Mouse (Mus musculus) left cerebral cortex, postnatal 4 days (tissue): ENCODE data around the gene Nnmt. TPM values are rescaled to one million over a fixed set of nuclear protein-coding genes. Genes with fewer than 3 reads are reported as not detected.

Source experiments
- DNase-seq: peaks from one replicate; pipeline ENCODE4 v3.0.0-alpha.2; 2022
- intact Hi-C: fragments of 180-260 bp; cut with DNase I; formaldehyde crosslinking; loops from one replicate; pipeline ENCODE4 v1.15.1; 2025
- total RNA-seq, 2 experiments: library from RNA; stranded (reverse); gene quantifications; 2 replicates each; pipeline ENCODE4 v1.2.3; 2021

Gene Nnmt
- total RNA-seq, 2 experiments from 2014 or later = 7.2 to 8.2 TPM

- DNase-seq = no peak
- intact Hi-C loops = no loop called here
Observed at GRCm38 (mm10) chr9:48562388-48562787, 42.6 kb downstream of the Nnmt start.

DNA sequence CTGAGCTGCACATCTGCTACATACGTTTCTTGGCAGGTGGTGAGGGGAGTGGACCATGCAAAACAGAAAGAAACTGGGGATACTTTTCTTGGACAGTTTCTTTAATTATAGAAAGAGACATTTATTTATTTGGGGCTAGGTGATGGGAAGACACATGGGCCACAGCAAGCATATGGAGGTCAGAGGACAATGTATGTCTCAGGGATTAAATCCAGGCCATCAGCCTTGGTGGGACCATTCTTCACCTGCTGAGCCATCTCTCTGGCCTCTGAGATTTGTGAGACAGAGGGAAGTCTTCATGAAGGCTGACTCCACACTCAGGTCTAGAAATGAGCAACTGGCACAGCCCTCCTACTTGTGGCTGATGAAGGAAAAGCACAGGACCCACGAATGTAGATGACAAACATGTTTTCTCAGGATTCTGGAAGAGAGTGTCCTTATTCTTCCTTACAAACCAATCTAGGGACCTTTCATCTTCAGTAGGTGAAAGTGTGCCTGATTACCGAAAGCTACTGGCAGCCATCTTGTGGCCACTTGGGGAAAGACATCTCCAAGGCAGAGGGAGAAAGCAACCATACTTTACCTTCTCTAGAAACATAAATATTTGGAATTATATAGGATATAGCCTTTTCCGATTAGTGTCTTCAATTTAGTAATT, 45.3 kb downstream of the Nnmt start:
- peak; percentile 36 for DNase-seq
- intact Hi-C loops = loop anchor here (5.0 kb wide), 1 partner anchor 92 kb away; no protein-coding TSS in a partner anchor

DNA sequence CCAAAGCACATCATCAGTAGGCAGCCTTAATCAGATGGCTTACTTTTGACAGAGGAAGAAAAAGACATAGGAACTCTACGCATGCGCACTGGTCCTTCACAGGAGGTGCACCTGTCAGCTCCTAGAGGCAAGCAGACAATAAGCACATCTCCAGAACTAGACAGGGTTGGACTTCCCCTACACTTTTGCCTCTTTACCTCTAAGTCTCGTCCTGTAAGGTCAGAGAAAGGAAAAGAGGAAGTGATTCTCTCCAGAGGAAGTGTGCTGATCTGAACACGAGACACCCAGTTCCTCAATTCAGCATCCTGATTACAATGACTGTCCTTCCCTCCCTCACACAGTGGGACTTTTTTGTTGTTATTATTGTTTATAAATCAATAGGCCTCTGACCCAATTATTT, 46.3 kb downstream of the Nnmt start:
- no peak for DNase-seq
- intact Hi-C loops = loop anchor here (5.0 kb wide), 1 partner anchor 91 kb away; no protein-coding TSS in a partner anchor

DNA sequence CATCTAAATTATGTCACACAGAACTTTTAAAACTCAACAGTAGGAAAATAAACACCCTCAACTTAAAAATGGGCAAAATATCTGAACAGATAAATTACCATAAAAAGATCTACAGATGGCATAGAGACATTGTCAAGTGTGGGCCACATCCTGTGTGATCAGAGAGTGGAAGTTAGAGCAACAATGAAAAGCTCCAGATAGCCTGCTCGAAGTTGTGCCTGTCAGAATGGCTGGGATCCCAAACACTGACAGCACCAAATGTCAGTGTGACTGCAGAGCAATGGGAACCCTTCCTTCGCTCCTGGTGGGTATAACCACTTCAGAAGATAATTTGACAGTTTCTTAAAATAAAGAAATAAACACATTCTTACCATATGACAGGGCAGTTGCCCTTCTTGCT, 55.9 kb downstream of the Nnmt start:
- no peak for DNase-seq
- intact Hi-C loops = no loop called here

DNA sequence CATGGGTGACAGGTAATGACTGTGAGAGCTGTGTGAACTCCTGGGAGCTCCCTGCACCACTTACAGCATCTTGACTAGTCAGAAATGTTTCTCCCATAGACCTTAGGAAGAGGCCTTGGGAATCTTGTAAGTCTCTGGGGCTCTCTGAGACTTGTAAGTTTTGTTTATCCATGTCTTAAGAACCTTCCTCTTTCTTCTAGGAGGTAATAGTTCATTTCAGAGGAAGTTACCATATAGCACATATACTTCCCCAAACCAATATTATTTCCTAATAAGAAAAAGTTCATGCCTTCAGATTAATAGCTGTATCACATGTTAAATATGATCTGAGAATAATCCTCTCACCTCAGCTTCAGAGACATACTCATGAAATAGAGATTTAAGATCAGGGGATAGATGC, 57.7 kb downstream of the Nnmt start:
- no peak for DNase-seq
- intact Hi-C loops = no loop called here

Other genes with a start within 250 kb of the Nnmt start
- gene Rexo2, start 124.5 kb downstream of the Nnmt start, total RNA-seq = 100 to 1,000 TPM in 1 of 2 experiments, 10 to 100 TPM in 1; 92.2 to 105 TPM
- 10 to 100 TPM; 39.2 to 42.9 TPM for gene Rbm7, start 109.9 kb downstream of the Nnmt start, total RNA-seq
- gene Gm5617, start 109.7 kb downstream of the Nnmt start, total RNA-seq = 10 to 100 TPM in 1 of 2 experiments, 1 to 10 TPM in 1; 7.3 to 10.1 TPM
- gene Zbtb16, start 231.1 kb upstream of the Nnmt start, total RNA-seq = 10 to 100 TPM; 28.9 to 29.6 TPM